17 mouse cellular contexts compared by ENCODE assay signal in genomic region chr10:79860079-79860911, GRCm38 (mm10). TPM values are rescaled to one million over a fixed set of nuclear protein-coding genes. Genes with fewer than 3 reads are reported as not detected.
A peak's percentile ranks its signal among the peaks of the same experiment; 100 is the strongest.
DNase-seq lines count a peak whose midpoint lies in the region; ATAC-seq lines count a peak whose summit lies in the region.
"Had no signal": no experiment of that assay in that cellular context is flagged by ENCODE, and none has a peak within 500 bp of the region (broad histone marks: within the 10 kb centered on the region; RNA-seq: fewer than 3 reads in every experiment).

No protein-coding gene starts in this region.

- peaks cover 75% of the 10 kb centered on the region for H3K4me1 ChIP-seq in kidney, embryonic 15.5 days
- peaks cover 73% of the 10 kb centered on the region for H3K4me1 ChIP-seq in embryonic facial prominence, embryonic 15.5 days
- peaks cover 30% of the 10 kb centered on the region for H3K4me1 ChIP-seq in stomach, embryonic 14.5 days (ENCODE audit: control insufficient read depth, insufficient read depth, low read length)

- peaks cover 92% of the 10 kb centered on the region for H3K36me3 ChIP-seq in kidney, embryonic 15.5 days
- H3K36me3 ChIP-seq in embryonic facial prominence, embryonic 15.5 days = peaks cover 74% of the 10 kb centered on the region
- peaks cover 84% of the 10 kb centered on the region for H3K36me3 ChIP-seq in stomach, embryonic 14.5 days (ENCODE audit: control insufficient read depth, insufficient read depth, low read length)

- ATAC-seq in kidney, embryonic 15.5 days (replicated peaks; ENCODE audit: low FRiP score) = no peak
- no peak for ATAC-seq in embryonic facial prominence, embryonic 15.5 days (ENCODE audit: insufficient number of reproducible peaks, low FRiP score, low TSS enrichment, low read depth)
- ATAC-seq in stomach, embryonic 14.5 days (ENCODE audit: insufficient number of reproducible peaks, insufficient read depth, low FRiP score, low read depth) = no peak

- H3K9me3 ChIP-seq in kidney, embryonic 15.5 days (replicated peaks) = no peaks in the 10 kb centered on the region
- H3K9me3 ChIP-seq in embryonic facial prominence, embryonic 15.5 days (replicated peaks) = no peaks in the 10 kb centered on the region
- H3K9me3 ChIP-seq in stomach, embryonic 14.5 days (ENCODE audit: control insufficient read depth, low read depth, low read length) = no peaks in the 10 kb centered on the region
- H3K9me3 ChIP-seq: hindbrain, embryonic 12.5 days; liver, embryonic 15.5 days had no signal

- peak; percentile 94 for DNase-seq in heart, adult 11 months
- no peak for DNase-seq in heart, adult 8-10 months (ENCODE audit: low spot score)
- DNase-seq in kidney, postnatal 4 days = no peak
- no peak for DNase-seq in left cerebral cortex, adult 11 months (ENCODE audit: low spot score)
- no peak for DNase-seq in left cerebral cortex, adult 9 months (ENCODE audit: low spot score in 2 of 2)
- DNase-seq: heart, adult 2 months; lung, postnatal 36 days had no signal

- H3K9ac ChIP-seq in kidney, embryonic 15.5 days = no peak overlapping the region
- H3K9ac ChIP-seq in embryonic facial prominence, embryonic 15.5 days = no peak overlapping the region
- H3K9ac ChIP-seq in stomach, embryonic 14.5 days (replicated peaks; ENCODE audit: low read depth, low read length) = no peak overlapping the region; the same call in 1 of the 2 replicates
- H3K9ac ChIP-seq: hindbrain, embryonic 12.5 days; liver, embryonic 15.5 days had no signal

- 87% methylated on average over 26 of the region's 26 CpGs for WGBS in kidney, embryonic 15.5 days
- WGBS in embryonic facial prominence, embryonic 15.5 days = 89% methylated on average over 26 of the region's 26 CpGs
- WGBS in stomach, embryonic 14.5 days = 90% methylated on average over 26 of the region's 26 CpGs

- H3K27me3 ChIP-seq in kidney, embryonic 15.5 days = no peaks in the 10 kb centered on the region
- H3K27me3 ChIP-seq in embryonic facial prominence, embryonic 15.5 days = no peaks in the 10 kb centered on the region
- no peaks in the 10 kb centered on the region for H3K27me3 ChIP-seq in stomach, embryonic 14.5 days (ENCODE audit: control insufficient read depth, insufficient read depth, low read length)
- H3K27me3 ChIP-seq: hindbrain, embryonic 12.5 days; liver, embryonic 15.5 days had no signal

- 0 out of 2 replicates have a peak overlapping the region, but pooled peaks have one; percentile 0 for H3K4me2 ChIP-seq in kidney, embryonic 15.5 days
- 0 out of 2 replicates have a peak overlapping the region, but pooled peaks have one; percentile 2 for H3K4me2 ChIP-seq in embryonic facial prominence, embryonic 15.5 days (replicated peaks)
- no peak overlapping the region for H3K4me2 ChIP-seq in stomach, embryonic 14.5 days (replicated peaks; ENCODE audit: low read depth, low read length)
- H3K4me2 ChIP-seq: hindbrain, embryonic 12.5 days; liver, embryonic 15.5 days had no signal

- H3K4me3 ChIP-seq in kidney, embryonic 15.5 days (replicated peaks) = no peak overlapping the region
- H3K4me3 ChIP-seq in embryonic facial prominence, embryonic 15.5 days (replicated peaks) = no peak overlapping the region
- 0 out of 2 replicates have a peak overlapping the region, but pooled peaks have one; percentile 1 for H3K4me3 ChIP-seq in stomach, embryonic 14.5 days (ENCODE audit: low read depth, low read length)
- H3K4me3 ChIP-seq: heart, adult 2 months; hindbrain, embryonic 12.5 days; layer of hippocampus, adult 2 months; liver, embryonic 15.5 days had no signal

- H3K27ac ChIP-seq in kidney, embryonic 15.5 days = peak overlapping the region; percentile 100
- H3K27ac ChIP-seq in embryonic facial prominence, embryonic 15.5 days (replicated peaks) = peak overlapping the region; percentile 66; the same call in 1 of the 2 replicates
- H3K27ac ChIP-seq in stomach, embryonic 14.5 days (ENCODE audit: low read length) = no peak overlapping the region
- H3K27ac ChIP-seq: heart, adult 2 months; hindbrain, embryonic 12.5 days; layer of hippocampus, adult 2 months; liver, embryonic 15.5 days had no signal

RNA-seq across cellular contexts. Expression of gene Ptbp1, which starts 6.1 kb away (rescaled TPM):
- 10 to 100 TPM; 45.4 to 57.7 (median 49.9) TPM for total RNA-seq in heart, adult 8-10 months (2022)
- 398 and 438 TPM in 2 replicates for polyA plus RNA-seq in kidney, embryonic 15.5 days (2015; fragmentation: Nextera tagmentation; extraction: Ambion mirVana)
- 299 and 325 TPM in 2 replicates for polyA plus RNA-seq in embryonic facial prominence, embryonic 15.5 days (2015; fragmentation: Nextera tagmentation; extraction: Ambion mirVana)
- polyA plus RNA-seq in stomach, embryonic 14.5 days (2014; fragmentation: Nextera tagmentation; extraction: Ambion mirVana) = 237 and 275 TPM in 2 replicates

RNA-seq across cellular contexts. Expression of gene Prtn3, which starts 14.0 kb away (rescaled TPM):
- total RNA-seq in heart, adult 8-10 months (2022) = 1 to 10 TPM in 1 of 4 experiments, not detected in 3; 2.4 TPM
- polyA plus RNA-seq in kidney, embryonic 15.5 days (2015; fragmentation: Nextera tagmentation; extraction: Ambion mirVana) = 7.4 and 8.3 TPM in 2 replicates
- polyA plus RNA-seq in embryonic facial prominence, embryonic 15.5 days (2015; fragmentation: Nextera tagmentation; extraction: Ambion mirVana) = 4.3 and 5.6 TPM in 2 replicates
- 2.9 and 5.6 TPM in 2 replicates for polyA plus RNA-seq in stomach, embryonic 14.5 days (2014; fragmentation: Nextera tagmentation; extraction: Ambion mirVana)
- total RNA-seq: monocyte, adult 5-6 weeks had no signal

RNA-seq across cellular contexts. Expression of gene Plppr3, which starts 14.1 kb away (rescaled TPM):
- under 1 TPM in 3 of 4 experiments, not detected in 1; 0.19 to 0.41 (median 0.29) TPM for total RNA-seq in heart, adult 8-10 months (2022)
- 62.1 and 74.5 TPM in 2 replicates for polyA plus RNA-seq in kidney, embryonic 15.5 days (2015; fragmentation: Nextera tagmentation; extraction: Ambion mirVana)
- 59.9 and 68.2 TPM in 2 replicates for polyA plus RNA-seq in embryonic facial prominence, embryonic 15.5 days (2015; fragmentation: Nextera tagmentation; extraction: Ambion mirVana)
- polyA plus RNA-seq in stomach, embryonic 14.5 days (2014; fragmentation: Nextera tagmentation; extraction: Ambion mirVana) = 41.3 and 51.7 TPM in 2 replicates

RNA-seq across cellular contexts. Expression of gene Elane, which starts 25.8 kb away (rescaled TPM):
- under 1 TPM in 1 of 4 experiments, not detected in 3; 0.57 TPM for total RNA-seq in heart, adult 8-10 months (2022)
- 2.6 and 3.4 TPM in 2 replicates for polyA plus RNA-seq in kidney, embryonic 15.5 days (2015; fragmentation: Nextera tagmentation; extraction: Ambion mirVana)
- 0.28 and 0.85 TPM in 2 replicates for polyA plus RNA-seq in embryonic facial prominence, embryonic 15.5 days (2015; fragmentation: Nextera tagmentation; extraction: Ambion mirVana)
- 0.88 and 3.3 TPM in 2 replicates for polyA plus RNA-seq in stomach, embryonic 14.5 days (2014; fragmentation: Nextera tagmentation; extraction: Ambion mirVana)
- total RNA-seq: heart, adult 2 months; layer of hippocampus, adult 2 months; left cerebral cortex, postnatal 10 days; MEL; monocyte, adult 5-6 weeks had no signal
- polyA plus RNA-seq: cortical plate, adult 2 months; heart, adult 2 months; hindbrain, embryonic 12.5 days had no signal

RNA-seq across cellular contexts. Expression of gene Cfd, which starts 30.4 kb away (rescaled TPM):
- total RNA-seq in heart, adult 8-10 months (2022) = 10 to 100 TPM; 12.7 to 46.8 (median 17.8) TPM
- not detected in 2 replicates for polyA plus RNA-seq in kidney, embryonic 15.5 days (2015; fragmentation: Nextera tagmentation; extraction: Ambion mirVana)
- not detected in 2 replicates for polyA plus RNA-seq in embryonic facial prominence, embryonic 15.5 days (2015; fragmentation: Nextera tagmentation; extraction: Ambion mirVana)
- polyA plus RNA-seq in stomach, embryonic 14.5 days (2014; fragmentation: Nextera tagmentation; extraction: Ambion mirVana) = not detected in 2 replicates
- total RNA-seq: layer of hippocampus, adult 2 months; left cerebral cortex, postnatal 10 days; MEL; monocyte, adult 5-6 weeks had no signal
- polyA plus RNA-seq: hindbrain, embryonic 12.5 days; liver, embryonic 15.5 days had no signal
